Mouse (Mus musculus) liver, postnatal 0 days (tissue): ENCODE measurements around the gene Ccdc126. TPM values are rescaled to one million over a fixed set of nuclear protein-coding genes. Genes with fewer than 3 reads are reported as not detected.

ENCODE experiments used
- ATAC-seq: fragments of 200-750 bp; cut with Nextera tagmentation; 2 replicates; pipeline ENCODE4 v1.8.0; 2017; ENCODE audit warnings: mild to moderate bottlenecking, moderate library complexity
- DNase-seq: peaks from one replicate; pipeline ENCODE4 v3.0.0-alpha.2; 2016
- H3K27ac ChIP-seq: fragments of 300-500 bp; sonication (generic); 2 replicates; pipeline ENCODE4 v1.5.1; 2014; ENCODE audit warnings: antibody characterized with exemption, moderate library complexity, mild to moderate bottlenecking, low read depth
- H3K27me3 ChIP-seq: fragments of 300-500 bp; sonication (generic); 2 replicates; pipeline ENCODE4 v1.6.1; 2014; ENCODE audit warnings: low read length, control low read depth, mixed read lengths; ENCODE audit not compliant: insufficient read depth
- H3K36me3 ChIP-seq: fragments of 300-500 bp; sonication (generic); replicated peaks from 2 replicates; pipeline ENCODE4 v1.6.1; 2014; ENCODE audit warnings: mild to moderate bottlenecking, control low read depth, low read length, moderate library complexity, mixed read lengths; ENCODE audit not compliant: insufficient read depth
- H3K4me1 ChIP-seq: fragments of 300-500 bp; sonication (generic); 2 replicates; pipeline ENCODE4 v1.6.1; 2014; ENCODE audit warnings: antibody characterized with exemption, mild to moderate bottlenecking, control low read depth; ENCODE audit not compliant: insufficient read depth
- H3K4me2 ChIP-seq: fragments of 300-500 bp; sonication (generic); 2 replicates; pipeline ENCODE4 v1.6.1; 2014; ENCODE audit warnings: low read depth, mild to moderate bottlenecking, low read length, moderate library complexity, mixed read lengths
- H3K4me3 ChIP-seq: fragments of 300-500 bp; sonication (generic); 2 replicates; pipeline ENCODE4 v1.5.1; 2014; ENCODE audit warnings: low read depth, low read length
- H3K9ac ChIP-seq: fragments of 300-500 bp; sonication (generic); replicated peaks from 2 replicates; pipeline ENCODE4 v1.6.1; 2014; ENCODE audit warnings: mild to moderate bottlenecking, moderate library complexity
- H3K9me3 ChIP-seq: fragments of 300-500 bp; sonication (generic); 2 replicates; pipeline ENCODE4 v1.6.1; 2016; ENCODE audit warnings: mild to moderate bottlenecking, control low read depth, low read length, mixed read lengths
- CTCF ChIP-seq: sonication (generic); IDR thresholded peaks from 2 replicates; pipeline ENCODE4 v1.5.1; 2016; ENCODE audit warnings: antibody characterized with exemption, low read depth
- EP300 ChIP-seq: IDR thresholded peaks from 2 replicates; pipeline ENCODE4 v1.6.1; 2016; ENCODE audit warnings: antibody characterized with exemption, low read depth, mild to moderate bottlenecking
- WGBS: fragments of 180-500 bp; shearing (Covaris S2); extraction: QIAGEN DNeasy Blood & Tissue Kit; methylation state at CpG from one replicate; pipeline ENCODE4 v1.1.7; 2014; ENCODE audit not compliant: insufficient replicate concordance; 5-methylcytosine and 5-hydroxymethylcytosine counted together
- polyA plus RNA-seq: library from polyadenylated mRNA; unstranded; fragments of >200 nt; fragmentation: Nextera tagmentation; extraction: Ambion mirVana; gene quantifications from 2 replicates; pipeline ENCODE4 v1.2.1, GENCODE M21; 2015

Gene Ccdc126
- polyA plus RNA-seq, 1 experiment from 2014 or later, result 3.6 TPM

DNA sequence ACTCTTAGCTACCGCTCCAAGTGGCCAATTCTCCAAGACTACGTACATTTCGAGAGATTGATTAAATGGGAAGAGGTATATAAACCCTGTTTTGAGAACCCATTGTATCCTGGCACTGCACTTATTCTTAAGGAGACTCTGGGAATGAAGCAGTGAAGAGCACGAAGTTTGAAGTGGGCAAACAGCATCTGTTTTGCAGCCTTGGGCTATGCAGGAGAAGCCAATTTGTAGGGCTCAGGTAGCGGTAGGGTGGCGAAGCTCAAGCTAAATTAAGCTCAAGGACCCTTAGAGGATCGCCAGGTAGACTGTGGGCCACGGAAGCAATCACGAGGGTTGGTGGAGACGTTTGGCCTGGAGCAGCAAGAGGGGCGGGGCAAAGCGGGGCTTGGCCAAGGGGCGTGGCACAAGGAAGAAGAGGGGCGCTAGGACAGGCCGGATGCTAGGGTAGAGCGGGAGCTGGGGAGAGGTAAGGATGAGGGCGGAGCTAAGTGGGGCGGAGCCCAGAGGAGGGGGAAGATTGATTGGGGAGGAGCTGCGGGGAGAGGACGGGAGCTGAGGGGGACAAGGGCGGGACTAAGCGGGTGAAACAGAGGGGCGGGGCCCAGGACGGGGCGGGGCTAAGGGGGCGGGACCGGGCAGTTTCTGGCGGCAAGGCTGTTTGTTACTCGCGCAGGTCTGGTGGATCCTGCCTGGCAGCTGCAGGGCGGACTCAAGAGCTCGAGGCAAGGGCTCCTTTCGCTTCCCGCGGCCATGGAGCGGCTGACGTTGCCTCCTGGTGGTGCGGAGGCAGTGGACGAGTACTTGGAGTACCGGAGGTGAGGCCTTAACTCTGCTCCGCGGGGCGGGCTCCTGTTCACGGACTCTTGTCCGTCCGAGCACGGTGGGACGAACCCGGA lies 48.3 kb downstream of the Ccdc126 start, which contains the start of gene Fam221a:
Gene Fam221a, plus strand, starts transcription at position 581 of the 896 bp plus-strand sequence.
- WGBS, result 5% methylated on average over 48 of the region's 49 CpGs
- Histone ChIP-seq H3K27ac (peak within 1 kb of the TSS; percentile 71), H3K4me3 (peak within 1 kb of the TSS; percentile 66), H3K9ac (peak within 1 kb of the TSS; percentile 76), H3K4me2 (peak within 1 kb of the TSS; percentile 89), H3K4me1 (0 out of 2 replicates have a peak, but pooled peaks cover 6% of the 10 kb centered on the region), H3K36me3 (no peaks in the 10 kb centered on the region), H3K9me3 (no peaks in the 10 kb centered on the region), H3K27me3 (no peaks in the 10 kb centered on the region)
- peak; percentile 50 for TF ChIP-seq CTCF
- TF ChIP-seq EP300, result no peak; the same call in 1 of the 2 replicates
- DNase-seq (peak; percentile 96), ATAC-seq (peak; percentile 97)

DNA sequence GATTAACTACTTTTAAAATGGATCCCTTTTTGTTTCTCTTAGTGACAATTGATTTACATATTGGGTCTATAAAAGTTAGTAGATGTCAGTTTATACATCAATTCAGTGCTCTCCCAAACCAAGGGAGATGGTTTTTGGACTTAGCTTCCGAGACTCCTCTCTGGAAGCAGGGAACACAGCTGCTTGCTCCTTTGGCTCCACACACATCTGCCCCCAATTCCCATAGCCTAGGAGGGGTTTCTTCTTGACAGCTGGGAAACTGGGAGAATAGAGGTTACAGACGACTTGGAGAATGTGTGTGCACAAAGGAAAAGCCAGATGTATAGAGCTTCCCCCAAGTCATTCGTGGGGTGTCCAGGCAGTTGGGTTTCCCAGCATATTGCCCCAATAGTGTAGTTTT lies 49.1 kb downstream of the Ccdc126 start:
- peak overlapping the region; percentile 66 for H3K4me3 ChIP-seq
- WGBS, result 58% methylated on average over 3 of the region's 3 CpGs
- TF ChIP-seq CTCF (no peak), EP300 (no peak)

DNA sequence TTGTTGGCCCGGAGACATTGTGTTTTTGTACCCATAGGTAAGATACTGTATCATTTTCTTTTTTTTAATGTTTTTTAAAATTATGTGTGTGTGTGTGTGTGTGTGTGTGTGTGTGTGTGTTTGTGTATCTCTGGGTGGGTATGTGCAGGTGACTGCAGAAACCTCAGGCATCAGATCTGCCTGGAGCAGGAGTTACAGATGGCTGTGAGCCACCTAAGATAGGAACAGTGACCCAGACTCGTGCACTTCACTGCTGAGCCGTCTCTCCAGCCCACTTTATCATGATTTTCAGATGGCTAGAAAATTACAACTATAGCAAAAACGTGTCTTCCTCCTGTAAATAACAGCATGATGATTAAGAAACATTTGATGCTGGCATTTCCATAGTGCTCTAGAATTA lies 53.6 kb downstream of the Ccdc126 start:
- WGBS, result 57% methylated on average over 4 of the region's 4 CpGs
- no peak overlapping the region for H3K27ac ChIP-seq
- no peak overlapping the region for H3K4me2 ChIP-seq
- no peak overlapping the region for H3K4me3 ChIP-seq
- no peak for DNase-seq
- H3K4me1 ChIP-seq, result 0 out of 2 replicates have a peak, but pooled peaks cover 6% of the 10 kb centered on the region
- TF ChIP-seq CTCF, result no peak
- no peak for TF ChIP-seq EP300
- H3K9me3 ChIP-seq, result no peaks in the 10 kb centered on the region
- no peaks in the 10 kb centered on the region; the same call in 1 of the 2 replicates for H3K36me3 ChIP-seq
- ATAC-seq, result no peak
- H3K27me3 ChIP-seq, result no peaks in the 10 kb centered on the region
- H3K9ac ChIP-seq, result no peak overlapping the region

More for the DNA sequence above, 49.1 kb downstream of the Ccdc126 start:
- ATAC-seq (no peak), DNase-seq (no peak)
- Histone ChIP-seq H3K27me3 (no peaks in the 10 kb centered on the region), H3K36me3 (no peaks in the 10 kb centered on the region), H3K27ac (no peak overlapping the region), H3K4me2 (peak overlapping the region; percentile 89), H3K4me1 (0 out of 2 replicates have a peak, but pooled peaks cover 6% of the 10 kb centered on the region), H3K9ac (peak overlapping the region; percentile 76), H3K9me3 (no peaks in the 10 kb centered on the region)

DNA sequence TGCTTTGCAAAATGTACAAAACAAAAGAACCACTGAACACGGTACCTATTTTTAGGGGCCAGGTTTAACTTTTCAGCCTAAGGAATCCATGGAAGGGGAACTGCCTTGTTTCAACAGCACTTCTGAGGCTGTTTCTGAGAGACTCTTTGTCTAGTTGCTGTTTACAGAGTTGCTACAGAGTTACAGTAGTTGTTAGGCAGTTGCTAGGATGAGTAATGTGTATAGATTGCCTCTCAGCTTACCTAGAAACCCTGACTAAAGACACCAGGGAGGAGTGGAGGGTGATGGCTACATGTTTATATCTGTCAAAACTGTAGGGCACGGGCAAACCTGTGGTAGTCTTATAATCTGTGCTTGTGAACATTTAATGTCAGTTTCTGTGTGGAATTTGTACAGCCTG lies 54.9 kb downstream of the Ccdc126 start:
- Histone ChIP-seq H3K27ac (no peak overlapping the region), H3K9ac (no peak overlapping the region), H3K4me3 (no peak overlapping the region), H3K4me2 (no peak overlapping the region), H3K27me3 (no peaks in the 10 kb centered on the region), H3K4me1 (no peaks in the 10 kb centered on the region), H3K9me3 (no peaks in the 10 kb centered on the region), H3K36me3 (no peaks in the 10 kb centered on the region; the same call in 1 of the 2 replicates)
- WGBS, result 77% methylated on average over 2 of the region's 2 CpGs
- no peak for DNase-seq
- ATAC-seq, result peak; percentile 56
- TF ChIP-seq EP300 (no peak), CTCF (no peak)

DNA sequence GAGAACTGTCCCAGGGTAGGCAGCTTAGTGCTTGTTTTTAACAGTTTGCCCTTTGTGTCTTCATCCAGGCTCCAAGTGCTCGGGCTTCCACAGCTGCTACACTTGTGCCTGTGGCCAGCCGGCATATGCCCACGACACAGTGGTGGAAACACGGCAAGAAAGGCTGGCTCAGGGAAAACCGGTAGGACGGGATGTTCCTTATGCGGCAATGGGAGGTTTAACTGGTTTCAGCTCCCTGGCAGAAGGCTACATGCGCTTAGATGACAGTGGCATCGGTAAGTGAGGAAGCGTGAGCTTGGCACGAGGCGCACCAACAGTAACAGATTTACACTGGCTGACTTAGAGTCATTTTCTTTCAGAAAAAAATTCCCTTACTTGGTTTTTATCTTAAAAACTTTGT lies 59.3 kb downstream of the Ccdc126 start:
- Histone ChIP-seq H3K4me3 (no peak overlapping the region), H3K27me3 (no peaks in the 10 kb centered on the region), H3K36me3 (no peaks in the 10 kb centered on the region; the same call in 1 of the 2 replicates), H3K4me1 (no peaks in the 10 kb centered on the region), H3K27ac (no peak overlapping the region), H3K9ac (no peak overlapping the region), H3K4me2 (no peak overlapping the region), H3K9me3 (no peaks in the 10 kb centered on the region)
- DNase-seq, result no peak
- no peak for ATAC-seq
- 74% methylated on average over 12 of the region's 12 CpGs for WGBS
- TF ChIP-seq CTCF (no peak), EP300 (no peak)

Other genes with a start within 250 kb of the Ccdc126 start
- gene Malsu1, start 245.5 kb upstream of the Ccdc126 start, polyA plus RNA-seq, result 54.5 and 55.5 TPM in 2 replicates
- 29.7 and 31.3 TPM in 2 replicates for gene Igf2bp3, start 104.3 kb upstream of the Ccdc126 start, polyA plus RNA-seq
- 23.4 and 26.3 TPM in 2 replicates for gene Tra2a, start 55.2 kb upstream of the Ccdc126 start, polyA plus RNA-seq
- 2.5 and 3.6 TPM in 2 replicates for gene Fam221a, start 48.5 kb downstream of the Ccdc126 start, polyA plus RNA-seq
- not detected in 2 replicates for gene Stk31, start 76.3 kb downstream of the Ccdc126 start, polyA plus RNA-seq